Mouse (Mus musculus) adrenal gland, adult (tissue): ENCODE data around the gene Myo1e.
A peak's percentile ranks its signal among the peaks of the same experiment; 100 is the strongest.

Experiments
- DNase-seq, 2 experiments: peaks; one replicate each; pipeline ENCODE4 v3.0.0; 2022 to 2023; ENCODE audit warnings: low spot score in 1 of 2; ENCODE audit not compliant: inconsistent age in 2 of 2

Myo1e gene

DNA sequence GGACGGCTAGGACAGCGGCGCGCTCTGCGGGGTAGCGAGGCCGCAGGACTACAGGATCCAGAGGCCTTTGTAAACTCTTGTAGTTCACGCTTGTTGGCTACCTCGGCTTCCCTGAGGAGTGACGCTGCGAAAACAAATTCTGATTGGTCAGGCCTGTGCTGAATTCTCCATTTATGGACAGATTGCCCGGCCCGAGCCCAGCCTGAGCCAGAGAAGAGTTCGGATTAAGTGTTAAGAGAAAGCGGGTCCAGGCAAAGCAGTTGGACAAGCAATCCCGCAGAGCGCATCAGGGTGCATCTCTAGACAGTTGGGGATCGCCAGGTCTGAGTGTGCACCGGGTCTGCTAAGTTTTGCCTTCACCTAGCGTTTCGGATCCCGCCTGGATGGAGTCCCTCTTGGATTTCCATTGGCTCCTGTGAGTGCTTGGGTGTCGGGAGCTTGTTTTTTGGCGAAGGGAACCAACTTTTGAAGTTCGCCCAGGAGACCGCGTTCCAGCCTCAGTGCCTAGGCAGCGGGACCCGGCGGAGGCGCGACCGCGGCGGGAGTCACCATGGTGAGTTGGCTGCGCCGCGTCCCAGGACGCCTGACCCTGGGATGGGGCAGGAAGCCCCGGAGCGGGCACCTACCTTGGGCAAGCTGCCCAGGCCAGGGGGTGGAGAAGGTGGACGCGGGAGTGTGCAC lies at the start of gene Myo1e:
Myo1e (plus strand) TSS at position 200 of the 681 bp plus-strand sequence.
- DNase-seq, result peak; percentile 93 to 98

DNA sequence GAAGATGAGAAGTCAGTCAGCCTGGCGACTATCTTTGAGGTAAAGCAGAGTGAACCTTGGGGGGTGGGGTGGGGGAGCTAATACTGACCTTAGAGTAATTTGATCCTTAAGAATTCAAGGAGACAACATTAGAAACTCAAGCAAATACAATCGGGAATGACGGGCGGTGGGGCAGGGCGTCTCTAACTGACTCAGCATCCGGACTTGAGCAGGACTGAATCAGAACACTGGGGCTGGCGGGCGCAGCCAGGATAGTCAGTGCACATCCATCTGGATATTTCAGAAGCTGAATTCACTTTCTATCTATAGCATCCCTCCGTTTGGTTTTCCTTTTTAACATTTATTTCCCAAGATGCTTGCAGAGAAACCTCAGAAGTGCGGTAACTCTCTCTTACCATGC lies 47.1 kb upstream of the Myo1e start:
- DNase-seq, result no peak

DNA sequence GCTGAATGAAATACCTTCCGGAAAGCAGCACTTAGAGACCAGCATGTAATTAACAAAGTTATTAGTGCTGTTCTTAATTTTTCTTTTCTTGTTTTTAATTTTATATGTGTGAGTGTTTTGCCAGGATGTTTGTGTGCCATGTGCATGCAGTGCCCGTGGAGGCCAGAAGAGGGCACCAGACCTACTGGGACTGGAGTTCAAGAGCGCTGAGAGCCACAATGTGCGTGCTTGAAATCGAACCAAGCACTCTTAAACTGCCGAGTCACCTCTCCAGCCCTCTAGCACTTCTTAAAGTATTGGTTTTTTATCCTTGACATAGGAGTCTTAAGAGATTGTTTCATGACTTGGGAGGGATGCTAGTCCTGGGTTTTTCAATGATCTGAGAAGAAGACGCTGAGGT lies 38.2 kb upstream of the Myo1e start:
- DNase-seq, result no peak

DNA sequence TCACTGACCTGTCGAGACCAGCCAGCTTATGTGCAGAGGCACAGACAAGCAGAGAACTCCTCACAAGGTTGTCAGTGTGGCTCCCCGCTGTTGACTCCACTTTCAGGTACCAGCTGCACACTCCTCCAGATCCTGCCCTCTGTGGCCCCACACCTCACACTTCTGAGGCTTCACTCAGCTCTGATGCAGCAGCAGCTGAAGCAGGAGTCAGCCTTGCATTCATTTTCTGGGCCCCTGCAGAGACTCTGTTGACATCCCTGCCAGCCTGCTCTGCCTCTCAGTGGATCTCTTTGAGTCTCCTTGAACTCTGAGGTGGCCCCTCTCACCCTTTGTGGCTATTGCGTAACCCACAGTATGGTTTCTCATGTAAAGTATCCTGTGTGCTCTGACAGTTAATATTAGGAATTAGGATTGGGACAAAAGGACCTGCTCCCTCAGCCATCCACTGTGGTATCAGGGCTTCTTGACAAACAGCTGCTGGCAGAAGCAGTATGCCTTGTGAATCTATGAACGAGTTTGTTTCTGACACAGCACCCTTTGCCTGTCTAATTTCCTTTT lies 32.8 kb upstream of the Myo1e start:
- no peak for DNase-seq

DNA sequence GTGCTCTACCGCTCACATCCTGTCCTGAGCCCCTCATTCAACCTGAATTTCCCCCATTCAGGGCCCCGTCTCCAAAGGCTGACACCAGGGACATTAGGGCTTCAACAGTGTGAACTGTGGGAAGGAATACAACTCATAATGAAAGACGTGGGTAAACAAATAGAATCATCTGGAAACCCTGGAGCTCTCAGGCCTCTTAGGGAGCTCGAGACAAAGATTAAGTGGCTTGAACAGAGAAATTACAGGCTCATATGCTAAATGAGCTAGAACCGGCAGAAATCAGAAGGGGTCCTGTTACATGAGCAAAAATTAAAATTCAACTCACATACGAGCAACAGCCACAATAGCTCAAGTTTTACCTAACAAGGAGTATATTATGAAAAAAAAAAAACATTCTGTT lies 32.3 kb upstream of the Myo1e start:
- no peak for DNase-seq

DNA sequence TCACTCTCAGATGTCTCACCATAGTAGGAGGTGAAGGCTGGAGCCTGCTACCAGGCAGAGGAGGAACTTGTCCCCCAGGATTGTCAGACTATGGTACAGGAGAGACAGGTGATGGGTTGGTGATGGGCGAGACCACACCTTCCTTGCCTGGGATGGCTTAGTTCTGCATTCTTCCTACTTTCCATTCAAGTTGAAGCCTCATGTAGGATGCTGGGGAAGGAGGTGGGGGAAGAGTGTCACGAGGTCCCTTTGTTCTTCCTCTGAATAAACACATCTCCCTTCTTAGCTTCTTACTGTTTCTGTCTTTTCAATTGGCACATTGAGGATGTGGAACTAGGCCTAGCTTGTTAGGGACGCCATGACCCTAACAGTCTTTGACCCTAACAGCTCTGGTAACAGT lies 30.9 kb upstream of the Myo1e start:
- no peak for DNase-seq

DNA sequence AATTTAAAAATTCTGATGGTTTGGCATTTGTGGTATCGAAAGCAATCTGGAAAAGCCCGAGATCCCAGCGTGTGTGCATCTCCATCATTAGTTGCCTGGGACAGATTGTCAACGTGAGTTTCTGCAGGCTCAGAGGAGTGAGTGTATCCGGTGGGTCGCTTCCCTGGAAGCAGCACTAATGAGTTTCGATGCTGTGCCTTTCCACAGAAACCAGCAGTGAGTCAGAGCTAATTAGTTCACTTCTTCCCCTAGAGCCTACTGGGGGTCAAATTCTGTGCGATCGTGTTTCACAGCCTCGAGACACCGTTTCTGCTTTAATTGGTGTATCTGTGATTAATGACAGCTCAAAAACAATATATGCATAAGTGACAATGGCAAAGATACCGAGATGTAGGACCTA lies 25.4 kb upstream of the Myo1e start:
- DNase-seq, result no peak

DNA sequence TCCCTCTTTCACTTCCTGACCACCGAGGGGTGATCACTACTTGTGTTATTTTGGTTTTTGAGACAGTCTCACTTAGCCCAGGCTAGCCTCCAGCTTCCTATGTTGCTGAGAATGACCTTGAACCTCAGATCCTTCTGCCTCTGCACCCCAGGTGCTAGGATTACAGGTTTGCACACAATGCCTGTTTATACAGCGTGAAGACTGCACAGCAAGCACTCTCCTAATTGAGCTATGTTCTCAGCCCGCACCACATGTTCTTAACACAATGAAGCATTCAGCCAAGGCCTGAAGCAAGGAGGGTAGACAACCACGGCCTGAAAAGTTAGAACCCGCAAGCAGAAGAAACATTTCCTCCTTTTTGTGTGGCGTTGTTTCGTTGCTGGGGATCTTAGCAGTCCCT lies 24.5 kb upstream of the Myo1e start:
- DNase-seq, result no peak

DNA sequence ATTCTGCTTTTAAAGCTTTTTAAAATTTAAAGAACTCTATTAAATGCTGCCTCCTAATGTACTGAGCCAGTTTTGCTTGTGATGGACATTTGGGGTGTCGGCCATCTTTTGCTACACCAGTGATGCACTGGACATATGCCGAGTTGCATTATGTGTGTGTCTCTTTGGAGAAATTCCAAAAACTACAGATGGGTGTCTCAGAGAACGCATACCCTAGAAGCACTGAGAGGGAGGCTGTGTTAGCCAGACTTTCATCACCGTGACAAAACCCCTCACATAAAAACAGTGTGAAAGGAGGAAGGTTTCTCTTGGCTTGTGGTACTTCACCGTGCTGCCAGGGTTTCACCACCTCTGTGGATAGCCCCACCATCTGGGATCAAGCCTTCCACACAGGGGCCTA lies 14.8 kb upstream of the Myo1e start:
- DNase-seq, result no peak

DNA sequence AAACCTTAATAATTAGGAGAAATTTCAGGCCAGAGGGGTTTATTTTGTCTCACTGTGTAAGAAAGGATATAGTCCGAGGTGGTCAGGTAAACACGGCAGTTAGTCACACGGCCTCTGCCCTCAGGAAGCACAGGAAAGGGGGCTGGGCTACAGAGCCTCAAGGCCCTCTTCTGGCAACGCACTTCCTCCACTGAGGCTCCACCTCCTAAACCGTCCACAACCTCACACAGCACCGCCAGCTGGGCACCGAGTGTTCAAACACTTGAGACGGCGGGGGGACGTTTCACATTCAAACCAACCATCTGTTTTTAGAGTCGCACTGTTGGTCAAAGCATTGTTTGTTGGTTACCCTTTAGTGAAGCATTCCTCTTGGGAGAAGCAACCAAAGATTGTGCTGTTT lies 12.5 kb upstream of the Myo1e start:
- DNase-seq, result no peak

DNA sequence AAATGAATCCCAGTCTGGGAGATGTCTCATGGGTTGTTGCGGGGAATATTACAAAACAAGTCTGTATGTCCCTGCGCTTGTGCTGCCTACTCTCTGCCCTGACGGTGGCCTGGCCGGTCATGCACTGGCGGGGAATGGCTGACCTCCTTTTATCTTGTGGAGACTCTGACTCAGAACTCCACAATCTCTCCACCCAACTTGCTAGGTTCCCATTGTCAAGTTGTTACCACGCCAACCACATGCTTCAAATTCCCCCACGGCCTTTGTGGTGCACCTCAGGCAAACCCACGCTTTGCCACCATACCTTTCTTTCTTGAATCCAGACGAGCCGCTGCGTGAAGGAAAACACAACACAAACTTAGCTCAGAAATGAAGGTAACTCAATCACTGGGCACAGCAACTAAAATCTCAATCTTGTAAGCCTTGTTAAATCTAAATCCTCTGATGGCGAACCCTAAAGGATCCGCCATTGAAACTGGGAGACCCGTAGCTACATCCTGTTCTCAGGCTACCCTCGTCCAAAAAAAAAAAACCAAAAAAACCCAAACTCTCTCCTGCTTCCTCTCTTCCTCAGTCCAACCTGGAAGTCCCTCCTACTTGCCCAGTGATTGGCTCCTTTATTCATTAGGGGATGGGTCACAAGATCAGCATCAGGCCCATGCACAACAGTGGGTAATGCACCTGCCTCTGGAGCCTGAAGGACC lies 10.0 kb upstream of the Myo1e start:
- DNase-seq, result no peak

DNA sequence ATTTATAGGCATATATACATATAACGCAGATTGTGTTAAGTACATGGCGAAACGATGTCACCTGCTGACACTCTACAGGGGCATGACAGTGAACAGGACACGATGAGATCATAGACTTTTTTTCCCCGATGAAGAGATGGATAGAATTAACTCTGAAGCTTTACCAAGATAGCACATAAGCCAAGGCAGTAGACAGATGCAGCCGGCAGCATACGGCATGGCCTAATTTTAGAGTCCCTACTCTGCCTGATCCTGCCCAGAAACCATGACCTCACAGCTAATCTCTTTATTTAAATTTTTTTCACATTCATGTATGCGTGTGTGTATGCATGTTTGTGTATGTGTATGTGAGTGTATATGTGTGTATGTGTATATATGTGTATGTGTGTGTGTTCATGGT lies 9.2 kb upstream of the Myo1e start:
- no peak for DNase-seq

DNA sequence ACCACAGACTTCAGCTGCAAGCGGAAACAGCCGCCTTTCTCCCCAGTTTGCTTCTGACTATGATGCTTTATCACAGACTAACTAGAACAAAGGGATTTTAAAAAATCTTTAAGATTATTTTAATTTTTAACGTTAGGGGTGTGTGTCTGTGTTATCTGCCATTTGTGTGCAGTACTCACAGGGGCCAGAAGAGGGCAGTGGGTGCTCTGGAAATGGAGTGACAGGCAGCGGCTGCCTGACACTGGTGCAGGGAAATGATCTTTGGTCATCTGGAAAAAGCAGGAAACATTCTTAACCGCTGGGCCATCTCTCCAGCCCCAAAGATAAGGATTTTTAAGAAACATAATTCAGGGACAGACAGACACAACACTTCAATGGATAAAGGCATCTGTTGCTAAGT lies 4.4 kb upstream of the Myo1e start:
- peak; percentile 55 to 78 for DNase-seq

DNA sequence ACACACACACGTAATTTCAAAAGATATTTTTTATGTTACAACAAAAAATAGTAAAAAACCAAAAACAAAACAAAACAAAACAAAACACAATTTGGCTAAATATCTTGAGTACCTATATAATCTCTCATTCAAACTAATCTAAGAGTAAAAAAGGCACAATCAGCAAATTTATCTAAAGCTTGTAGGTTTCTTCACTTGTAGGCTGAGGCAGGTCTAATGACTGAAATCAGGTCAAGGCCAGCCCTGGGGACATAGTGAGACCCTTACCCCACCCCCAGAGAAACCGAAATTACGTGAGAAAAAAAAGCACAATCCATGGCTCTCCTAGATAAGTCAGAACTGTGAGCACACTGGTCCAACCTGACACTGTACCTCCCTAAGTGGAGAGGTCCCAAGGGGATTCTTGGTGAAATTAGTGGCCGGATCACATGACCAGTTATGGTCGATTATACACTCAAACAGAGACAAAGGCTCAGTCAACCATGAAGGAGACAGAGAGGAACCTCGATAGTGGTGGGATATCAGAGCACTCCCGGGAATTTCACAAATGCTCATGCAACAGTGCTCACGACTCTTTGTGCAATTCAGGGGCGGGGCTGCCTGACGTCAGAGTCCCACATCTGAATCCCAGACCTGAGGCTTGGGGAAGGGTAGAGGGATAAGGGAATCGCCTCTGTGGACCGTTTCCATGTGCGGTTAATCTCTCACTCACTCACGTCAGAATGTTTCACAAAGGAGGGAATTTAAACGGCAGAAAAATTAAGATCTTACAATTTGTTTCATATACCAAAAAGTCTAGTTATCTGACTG lies 3.7 kb upstream of the Myo1e start:
- no peak for DNase-seq

DNA sequence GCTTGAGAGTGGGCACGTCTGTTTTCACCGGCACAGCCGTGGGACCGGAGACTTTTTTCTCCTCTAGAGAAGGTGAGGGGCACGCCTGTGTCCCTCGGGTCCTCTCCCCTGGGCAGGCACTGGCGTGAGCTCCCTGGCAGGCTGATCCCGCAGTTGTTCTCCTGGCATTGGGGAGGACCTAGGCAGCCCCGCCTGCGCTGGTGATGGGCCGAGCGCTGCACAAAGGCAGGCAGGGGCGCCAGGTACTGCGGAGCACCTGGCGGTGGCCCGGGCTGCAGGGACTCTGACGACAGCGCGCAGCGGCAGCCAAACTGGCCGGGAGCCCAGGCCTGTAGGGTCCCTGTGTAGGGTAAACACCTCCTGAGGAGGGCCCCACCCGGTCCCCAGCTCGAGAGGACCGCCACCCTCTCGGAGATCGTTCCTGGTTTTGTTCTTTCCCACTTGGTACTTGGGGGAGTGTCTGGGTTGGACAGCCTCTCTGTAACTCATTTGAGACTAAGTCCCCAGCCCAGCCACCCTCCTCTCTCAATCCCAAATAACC lies 901 bp downstream of the Myo1e start:
- DNase-seq, result peak in 1 of 2 experiments; percentile 37

DNA sequence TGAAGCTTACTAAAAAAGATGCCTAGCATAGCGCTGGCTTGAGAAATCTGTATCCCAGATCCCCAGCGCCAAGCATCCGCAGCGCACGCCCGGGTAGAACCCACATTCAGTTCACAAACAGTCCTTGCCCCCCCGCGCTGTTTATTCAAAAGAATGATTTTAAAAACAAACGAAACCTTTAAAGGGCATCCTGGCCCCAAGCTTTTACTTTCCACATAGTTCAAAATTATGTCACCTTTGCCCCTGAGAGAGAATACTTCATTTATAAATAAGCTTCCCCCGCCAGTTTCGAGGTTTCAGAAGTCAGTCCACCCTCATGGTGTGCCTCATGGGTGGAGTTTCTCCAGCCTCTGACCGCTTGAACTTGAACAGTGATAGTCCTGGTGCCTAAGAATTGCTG lies 1.6 kb downstream of the Myo1e start:
- peak in 1 of 2 experiments; percentile 53 for DNase-seq

DNA sequence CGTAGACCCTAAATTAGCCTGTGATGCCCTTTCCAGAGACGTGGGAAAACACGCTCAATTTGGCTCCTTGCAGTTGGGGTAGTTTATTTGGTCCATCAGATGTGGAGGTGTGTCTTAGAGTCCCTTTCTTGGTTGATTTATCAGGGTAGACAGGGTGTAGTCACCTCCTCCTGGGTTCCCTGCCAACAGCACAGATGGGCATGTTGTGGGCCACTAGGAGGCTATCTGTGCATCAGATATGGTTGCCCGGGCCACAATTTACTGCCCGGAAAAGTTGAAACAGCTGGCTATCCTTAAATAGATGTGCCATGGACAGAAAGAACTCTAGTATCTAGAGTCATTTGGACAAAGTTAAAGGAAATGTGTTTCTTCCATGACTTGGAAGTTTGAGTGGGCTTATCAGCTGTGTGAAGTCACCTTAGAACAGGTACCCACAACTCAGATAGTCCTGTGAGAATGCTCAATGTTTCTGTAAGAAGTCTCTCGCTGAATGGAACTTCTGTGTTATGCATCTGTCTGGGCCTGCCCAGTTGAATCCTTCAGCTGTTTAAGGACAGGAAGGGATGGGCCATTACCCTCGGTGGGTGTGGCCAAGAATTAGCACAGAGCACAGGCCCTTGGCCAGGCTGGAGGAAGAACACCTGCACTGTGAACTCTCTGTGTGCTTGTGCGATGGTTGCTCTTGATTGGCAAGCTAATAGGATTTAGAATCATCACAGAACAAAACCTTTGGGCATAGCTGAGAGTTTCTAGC lies 2.3 kb downstream of the Myo1e start:
- DNase-seq, result peak in 1 of 2 experiments; percentile 52

DNA sequence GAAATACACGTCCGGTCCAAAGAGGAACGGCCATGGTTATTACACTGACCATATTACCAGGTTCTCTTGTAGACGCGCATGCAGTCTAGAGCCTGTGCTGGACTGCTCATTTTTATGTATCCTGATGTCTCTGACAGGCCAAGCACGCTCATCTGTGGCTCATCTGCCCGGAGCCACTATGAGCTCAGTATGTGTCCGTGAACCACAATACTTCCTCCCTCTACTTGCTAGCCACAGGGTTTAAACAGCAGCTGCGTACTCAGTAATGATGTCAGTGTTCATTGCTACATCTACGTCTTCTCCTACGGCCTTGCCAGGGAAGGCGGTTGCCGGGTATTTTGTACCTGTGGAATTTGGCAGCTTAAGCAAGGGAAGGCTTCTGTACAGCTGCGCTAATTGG lies 4.5 kb downstream of the Myo1e start:
- no peak for DNase-seq

DNA sequence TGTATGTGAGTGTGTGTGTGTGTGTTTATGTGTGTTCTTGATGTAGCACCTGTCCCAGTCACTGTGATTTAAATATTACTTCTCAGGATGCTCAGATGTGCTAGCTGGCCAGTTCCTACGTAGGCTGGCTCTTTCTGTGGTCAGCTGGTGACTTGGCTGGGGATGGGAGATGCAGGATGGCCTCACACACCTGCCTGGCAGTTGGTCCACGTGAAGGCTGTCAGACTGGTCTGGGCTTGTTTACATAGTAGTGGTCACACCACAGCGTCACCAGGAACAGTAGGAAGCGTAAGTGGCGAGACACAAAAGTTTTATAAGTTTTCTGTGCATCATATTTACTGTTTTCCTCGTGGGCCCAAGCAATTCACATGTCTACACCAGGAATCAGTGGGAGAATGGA lies 9.4 kb downstream of the Myo1e start:
- no peak for DNase-seq

DNA sequence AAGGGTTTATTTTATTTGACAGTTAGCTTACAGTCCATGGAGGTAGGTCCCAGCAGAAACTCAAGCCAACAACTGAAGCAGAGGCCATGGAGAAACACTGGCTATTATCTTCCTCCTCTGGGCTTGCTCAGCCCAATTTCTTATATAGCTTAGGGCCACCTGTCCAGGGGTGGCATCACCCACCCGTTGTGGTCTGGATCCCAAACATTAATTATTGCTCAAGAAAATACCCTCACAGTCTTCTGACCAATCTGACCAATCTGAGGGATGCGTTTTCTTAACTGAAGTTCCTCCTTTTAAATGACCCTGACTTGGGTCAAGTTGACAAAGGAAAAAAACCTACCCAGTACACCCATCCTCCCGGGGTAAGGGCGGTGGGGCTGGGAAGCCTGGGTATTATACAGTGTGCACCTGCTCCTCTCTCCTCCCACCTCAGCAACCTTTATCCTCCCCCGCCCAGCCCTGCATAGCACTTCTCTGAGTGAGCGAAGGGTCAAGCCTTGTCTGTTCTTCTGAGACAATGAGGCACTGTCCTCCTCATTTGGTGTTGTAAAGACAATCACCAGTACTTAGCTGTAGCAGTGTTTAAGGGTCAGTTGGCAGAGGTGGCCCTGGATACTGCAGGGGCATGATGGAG lies 12.3 kb downstream of the Myo1e start:
- no peak for DNase-seq
